Mouse (Mus musculus): Measurements from ENCODE around the gene Tead1. TPM values are rescaled to one million over a fixed set of nuclear protein-coding genes. Genes with fewer than 3 reads are reported as not detected.

The Tead1 gene
- total and polyA plus RNA-seq, 3 experiments: 39.5 to 195 (median 169) TPM

- DNase-seq: no peak
- TF ChIP-seq CTCF (IDR thresholded peaks at IDR 0.05) (no peak), EP300 (IDR thresholded peaks at IDR 0.05; ENCODE audit: insufficient read depth, low read depth, low read length) (no peak), POLR2A (IDR thresholded peaks at IDR 0.05; ENCODE audit: insufficient read depth, low read depth, low read length) (no peak)
- Histone ChIP-seq H3K9ac (ENCODE audit: low read depth, low read length) (no peak overlapping the region), H3K4me3 (no peak overlapping the region), H3K79me2 (replicated peaks; ENCODE audit: control insufficient read depth, insufficient read depth, low read length) (no peaks in the 10 kb centered on the region), H3K27ac (no peak overlapping the region), H3K36me3 (ENCODE audit: control insufficient read depth, insufficient read depth, low read length) (no peaks in the 10 kb centered on the region), H3K27me3 (ENCODE audit: control insufficient read depth, insufficient read depth, low read length) (no peaks in the 10 kb centered on the region), H3K4me1 (ENCODE audit: control insufficient read depth, insufficient read depth, low read length) (peaks cover 31% of the 10 kb centered on the region)
- 68% methylated on average over 6 of the region's 6 CpGs for WGBS
- intact Hi-C loops (cut with DNase I): no loop called here
These were observed 35.7 kb downstream of the Tead1 start for GRCm38 (mm10) chr7:112714783-112715182.

GRCm38 (mm10) chr7:112716701-112717100, 37.6 kb downstream of the Tead1 start:
- DNase-seq: no peak
- H3K9ac ChIP-seq (ENCODE audit: low read depth, low read length): no peak overlapping the region
- 0 out of 2 replicates have a peak, but pooled peaks cover 1% of the 10 kb centered on the region for H3K79me2 ChIP-seq (replicated peaks; ENCODE audit: control insufficient read depth, insufficient read depth, low read length)
- H3K36me3 ChIP-seq (ENCODE audit: control insufficient read depth, insufficient read depth, low read length): 0 out of 2 replicates have a peak, but pooled peaks cover 2% of the 10 kb centered on the region
- H3K27me3 ChIP-seq (ENCODE audit: control insufficient read depth, insufficient read depth, low read length): no peaks in the 10 kb centered on the region
- no peak overlapping the region for H3K27ac ChIP-seq
- no peak for TF ChIP-seq EP300 (IDR thresholded peaks at IDR 0.05; ENCODE audit: insufficient read depth, low read depth, low read length)
- no peak for TF ChIP-seq CTCF (IDR thresholded peaks at IDR 0.05)
- no peak for TF ChIP-seq POLR2A (IDR thresholded peaks at IDR 0.05; ENCODE audit: insufficient read depth, low read depth, low read length)
- 64% methylated on average over 6 of the region's 6 CpGs for WGBS
- peaks cover 29% of the 10 kb centered on the region for H3K4me1 ChIP-seq (ENCODE audit: control insufficient read depth, insufficient read depth, low read length)
- no peak overlapping the region for H3K4me3 ChIP-seq
- intact Hi-C loops (cut with DNase I): no loop called here

- TF ChIP-seq CTCF (IDR thresholded peaks at IDR 0.05) (no peak), EP300 (IDR thresholded peaks at IDR 0.05; ENCODE audit: insufficient read depth, low read depth, low read length) (0 out of 2 replicates have a peak, but pooled peaks have one; percentile 8)
- peak in 1 of 2 experiments; percentile 35 for DNase-seq
- no peak overlapping the region for H3K4me3 ChIP-seq
- no peaks in the 10 kb centered on the region for H3K27me3 ChIP-seq (ENCODE audit: control insufficient read depth, insufficient read depth, low read length)
- intact Hi-C loops (cut with DNase I): no loop called here
- 23% methylated on average over 2 of the region's 2 CpGs for WGBS
- no peak overlapping the region for H3K27ac ChIP-seq
- 0 out of 2 replicates have a peak, but pooled peaks cover 2% of the 10 kb centered on the region for H3K36me3 ChIP-seq (ENCODE audit: control insufficient read depth, insufficient read depth, low read length)
- no peak overlapping the region for H3K9ac ChIP-seq (ENCODE audit: low read depth, low read length)
- H3K4me1 ChIP-seq (ENCODE audit: control insufficient read depth, insufficient read depth, low read length): peaks cover 26% of the 10 kb centered on the region
- 0 out of 2 replicates have a peak, but pooled peaks cover 1% of the 10 kb centered on the region for H3K79me2 ChIP-seq (replicated peaks; ENCODE audit: control insufficient read depth, insufficient read depth, low read length)
These were observed 38.6 kb downstream of the Tead1 start for GRCm38 (mm10) chr7:112717676-112718075.

- intact Hi-C loops (cut with DNase I): no loop called here
These were observed 40.5 kb downstream of the Tead1 start for GRCm38 (mm10) chr7:112719394-112720142.

GRCm38 (mm10) chr7:112720143-112720988, 41.2 kb downstream of the Tead1 start:
- H3K27me3 ChIP-seq (ENCODE audit: control insufficient read depth, insufficient read depth, low read length): no peaks in the 10 kb centered on the region
- H3K36me3 ChIP-seq (ENCODE audit: control insufficient read depth, insufficient read depth, low read length): 0 out of 2 replicates have a peak, but pooled peaks cover 2% of the 10 kb centered on the region
- peaks cover 23% of the 10 kb centered on the region for H3K4me1 ChIP-seq (ENCODE audit: control insufficient read depth, insufficient read depth, low read length)
- WGBS: 14% methylated on average over 23 of the region's 23 CpGs
- H3K27ac ChIP-seq: no peak overlapping the region; the same call in 1 of the 2 replicates
- peak; percentile 37 to 39 for DNase-seq
- H3K4me3 ChIP-seq: peak overlapping the region; percentile 14; the same call in 1 of the 2 replicates
- no peak for TF ChIP-seq EP300 (IDR thresholded peaks at IDR 0.05; ENCODE audit: insufficient read depth, low read depth, low read length)
- no peak for TF ChIP-seq CTCF (IDR thresholded peaks at IDR 0.05)
- TF ChIP-seq POLR2A (IDR thresholded peaks at IDR 0.05; ENCODE audit: insufficient read depth, low read depth, low read length): no peak
- H3K9ac ChIP-seq (ENCODE audit: low read depth, low read length): no peak overlapping the region
- H3K79me2 ChIP-seq (replicated peaks; ENCODE audit: control insufficient read depth, insufficient read depth, low read length): 0 out of 2 replicates have a peak, but pooled peaks cover 3% of the 10 kb centered on the region
- intact Hi-C loops (cut with DNase I): no loop called here

More at GRCm38 (mm10) chr7:112719394-112720142, 40.5 kb downstream of the Tead1 start:
- Histone ChIP-seq H3K4me3 (no peak overlapping the region), H3K4me1 (ENCODE audit: control insufficient read depth, insufficient read depth, low read length) (peaks cover 23% of the 10 kb centered on the region), H3K27me3 (ENCODE audit: control insufficient read depth, insufficient read depth, low read length) (no peaks in the 10 kb centered on the region), H3K9ac (ENCODE audit: low read depth, low read length) (no peak overlapping the region), H3K79me2 (replicated peaks; ENCODE audit: control insufficient read depth, insufficient read depth, low read length) (0 out of 2 replicates have a peak, but pooled peaks cover 3% of the 10 kb centered on the region), H3K36me3 (ENCODE audit: control insufficient read depth, insufficient read depth, low read length) (0 out of 2 replicates have a peak, but pooled peaks cover 2% of the 10 kb centered on the region), H3K27ac (no peak overlapping the region; the same call in 1 of the 2 replicates)
- TF ChIP-seq POLR2A (IDR thresholded peaks at IDR 0.05; ENCODE audit: insufficient read depth, low read depth, low read length): no peak
- TF ChIP-seq EP300 (IDR thresholded peaks at IDR 0.05; ENCODE audit: insufficient read depth, low read depth, low read length): no peak
- no peak for TF ChIP-seq CTCF (IDR thresholded peaks at IDR 0.05)
- WGBS: 28% methylated on average over 11 of the region's 11 CpGs
- no peak for DNase-seq

Data from heart, adult 2 months (tissue).